In genomic region chr8:36361255-36361654, GRCm38 (mm10) we compare ENCODE assay signal across 9 mouse cellular contexts.
DNase-seq lines count a peak whose midpoint lies in the region; ATAC-seq and TF ChIP-seq lines count a peak whose summit lies in the region.
"Had no signal": no experiment of that assay in that cellular context is flagged by ENCODE, and none has a peak within 500 bp of the region (broad histone marks: within the 10 kb centered on the region; RNA-seq: fewer than 3 reads in every experiment).

No protein-coding gene starts in this region.

- TF ChIP-seq RAD21 in CH12.LX (IDR thresholded peaks at IDR 0.05; ENCODE audit: low read depth, low read length) = peak; percentile 74

- H3K4me2 ChIP-seq in CH12.LX (ENCODE audit: insufficient read depth, low read depth, poor library complexity, severe bottlenecking) = no peak overlapping the region
- no peak overlapping the region for H3K4me2 ChIP-seq in lung, embryonic 15.5 days
- H3K4me2 ChIP-seq: heart, embryonic 15.5 days had no signal

- no peak for TF ChIP-seq EP300 in CH12.LX (IDR thresholded peaks at IDR 0.05; ENCODE audit: low read length)

- H3K27me3 ChIP-seq in CH12.LX (replicated peaks) = peaks cover 2% of the 10 kb centered on the region
- no peaks in the 10 kb centered on the region for H3K27me3 ChIP-seq in lung, embryonic 15.5 days
- H3K27me3 ChIP-seq: heart, embryonic 15.5 days had no signal

- WGBS in large intestine, adult 2 months = 6% methylated on average over 2 of the region's 2 CpGs
- 2% methylated on average over 2 of the region's 2 CpGs for WGBS in lung, embryonic 15.5 days

- no peak overlapping the region for H3K27ac ChIP-seq in CH12.LX (ENCODE audit: insufficient read depth, low read depth)
- no peak overlapping the region for H3K27ac ChIP-seq in cortical plate, adult 2 months (ENCODE audit: insufficient read depth, low read length)
- H3K27ac ChIP-seq in lung, embryonic 15.5 days = no peak overlapping the region
- H3K27ac ChIP-seq: heart, embryonic 15.5 days had no signal

- DNase-seq in CH12.LX (ENCODE audit: extremely low read depth) = peak; percentile 63
- peak; percentile 87 for DNase-seq in adipocyte (ENCODE audit: low spot score)
- DNase-seq in gastrocnemius, postnatal 4 days (ENCODE audit: low spot score in 2 of 2) = peak; percentile 43 to 72
- DNase-seq in large intestine, adult 2 months (ENCODE audit: low read depth, low spot score) = peak; percentile 56
- peak; percentile 92 for DNase-seq in retina, embryonic 14.5 days (ENCODE audit: low spot score)

- dilution Hi-C loops in CH12.LX (cut with MboI; ENCODE audit: extremely low pct_ligation_motif_present, extremely low pct_unique_long_range_greater_than_20kb, low sequenced_read_pairs) = no loop called here

- peak; percentile 62; the same call in 1 of the 2 replicates for ATAC-seq in lung, embryonic 15.5 days (ENCODE audit: borderline replicate concordance, extremely low read depth, low FRiP score, low TSS enrichment)
- ATAC-seq in monocyte, adult 5-6 weeks (replicated peaks; ENCODE audit: insufficient number of reproducible peaks, low FRiP score, low TSS enrichment, poor library complexity, severe bottlenecking) = no peak

- H3K79me2 ChIP-seq in CH12.LX (replicated peaks; ENCODE audit: control insufficient read depth, extremely low read depth, insufficient read depth, poor library complexity, severe bottlenecking) = no peaks in the 10 kb centered on the region

- H3K36me3 ChIP-seq in CH12.LX (replicated peaks in 1 of 2; ENCODE audit: control insufficient read depth in 1 of 2, insufficient read depth in 1 of 2, low read length in 1 of 2) = no peaks in the 10 kb centered on the region
- no peaks in the 10 kb centered on the region for H3K36me3 ChIP-seq in lung, embryonic 15.5 days
- H3K36me3 ChIP-seq: heart, embryonic 15.5 days had no signal

- no peak overlapping the region for H3K4me3 ChIP-seq in CH12.LX (replicated peaks in 1 of 3; ENCODE audit: low read depth in 2 of 3, low read length in 2 of 3, poor library complexity in 1 of 3)
- H3K4me3 ChIP-seq in cortical plate, adult 2 months (ENCODE audit: insufficient read depth, low read length) = no peak overlapping the region
- H3K4me3 ChIP-seq in lung, embryonic 15.5 days = no peak overlapping the region
- H3K4me3 ChIP-seq: heart, embryonic 15.5 days had no signal

- no peaks in the 10 kb centered on the region for H3K9me3 ChIP-seq in CH12.LX (replicated peaks; ENCODE audit: low read length)
- no peaks in the 10 kb centered on the region for H3K9me3 ChIP-seq in lung, embryonic 15.5 days
- H3K9me3 ChIP-seq: heart, embryonic 15.5 days had no signal

- in situ Hi-C loops in CH12.LX (cut with MboI; ENCODE audit: low pct_ligation_motif_present, low pct_unique_long_range_greater_than_20kb, low sequenced_read_pairs) = loop anchor here (10.0 kb wide), 1 partner anchor 154 kb away; no protein-coding TSS in a partner anchor

- TF ChIP-seq CTCF in CH12.LX (conservative IDR thresholded peaks at IDR 0.05 in 1 of 2, IDR thresholded peaks at IDR 0.05 in 1 of 2; ENCODE audit: low read depth in 2 of 2, low read length in 2 of 2) = peak; percentile 53 to 77
- peak; percentile 70 for TF ChIP-seq CTCF in cortical plate, adult 2 months (IDR thresholded peaks at IDR 0.05; ENCODE audit: extremely low read depth, insufficient read depth, low read length)

- no peaks in the 10 kb centered on the region for H3K4me1 ChIP-seq in CH12.LX (ENCODE audit: control insufficient read depth in 1 of 2, insufficient read depth in 2 of 2)
- no peaks in the 10 kb centered on the region; the same call in 1 of the 2 replicates for H3K4me1 ChIP-seq in cortical plate, adult 2 months (ENCODE audit: control insufficient read depth, insufficient read depth, low read length)
- no peaks in the 10 kb centered on the region for H3K4me1 ChIP-seq in lung, embryonic 15.5 days
- H3K4me1 ChIP-seq: heart, embryonic 15.5 days had no signal

- no peak for TF ChIP-seq POLR2A in CH12.LX (IDR thresholded peaks at IDR 0.05; ENCODE audit: low read depth, low read length)
- TF ChIP-seq POLR2A in cortical plate, adult 2 months (IDR thresholded peaks at IDR 0.05; ENCODE audit: extremely low read depth, insufficient read depth, low read length) = no peak

- no peak overlapping the region for H3K9ac ChIP-seq in CH12.LX (ENCODE audit: insufficient read depth, low read depth)
- H3K9ac ChIP-seq in lung, embryonic 15.5 days = no peak overlapping the region
- H3K9ac ChIP-seq: heart, embryonic 15.5 days had no signal

TF ChIP-seq in CH12.LX, 34 proteins besides CTCF, POLR2A, EP300 and RAD21:
- TF ChIP-seq SMC3 (IDR thresholded peaks at IDR 0.05; ENCODE audit: low read depth, low read length) = peak; percentile 68
- no peak for TF ChIP-seq RCOR1 (conservative IDR thresholded peaks at IDR 0.05; ENCODE audit: low read depth, low read length)
